Comparison of ENCODE assay signal across 12 mouse cellular contexts in the genomic region with DNA sequence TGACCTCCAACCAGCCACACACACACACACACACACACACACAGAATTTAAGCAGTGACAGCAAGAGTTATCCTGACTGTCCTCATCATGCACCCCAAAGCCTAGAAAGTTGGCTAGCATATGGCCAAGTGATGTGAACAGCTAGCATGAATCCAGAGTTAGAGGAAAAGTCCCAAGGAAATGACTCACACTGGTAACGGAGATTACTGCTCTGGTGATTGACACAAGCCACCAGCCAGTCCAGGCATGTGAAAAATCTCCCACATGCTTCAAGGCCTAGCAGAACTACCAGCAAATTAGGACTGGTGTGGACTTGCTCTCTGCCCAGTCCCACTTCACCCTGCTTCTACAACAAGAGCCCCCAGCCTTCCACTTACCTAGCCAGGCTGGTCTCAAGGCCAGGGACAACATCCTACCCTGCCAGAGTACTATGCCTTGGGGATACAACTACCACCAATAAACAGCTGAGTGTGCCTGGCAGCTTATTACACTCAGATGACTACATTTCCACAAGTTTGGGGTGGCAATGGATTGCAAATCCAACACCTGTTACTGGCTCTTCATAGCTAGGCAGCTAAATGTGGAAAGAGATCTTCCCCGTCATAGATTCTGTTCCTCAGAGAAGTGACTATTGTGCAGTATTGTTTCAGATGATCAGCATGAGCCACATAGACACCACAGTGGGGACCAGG. TPM values are rescaled to one million over a fixed set of nuclear protein-coding genes. Genes with fewer than 3 reads are reported as not detected.
DNase-seq lines count a peak whose midpoint lies in the region; ATAC-seq and TF ChIP-seq lines count a peak whose summit lies in the region.
"Had no signal": no experiment of that assay in that cellular context is flagged by ENCODE, and none has a peak within 500 bp of the region (broad histone marks: within the 10 kb centered on the region; RNA-seq: fewer than 3 reads in every experiment).

No protein-coding gene starts in this region.

- H3K4me3 ChIP-seq in intestine, embryonic 16.5 days (ENCODE audit: low read length): no peak overlapping the region
- no peak overlapping the region for H3K4me3 ChIP-seq in intestine, embryonic 15.5 days (replicated peaks)
- H3K4me3 ChIP-seq in megakaryocyte, embryonic 14.5 days (replicated peaks): peak overlapping the region; percentile 4
- no peak overlapping the region for H3K4me3 ChIP-seq in intestine, postnatal 0 days (ENCODE audit: low read depth, low read length)
- H3K4me3 ChIP-seq: kidney, embryonic 15.5 days had no signal

- H3K27ac ChIP-seq in intestine, embryonic 16.5 days (ENCODE audit: low read length): no peak overlapping the region
- no peak overlapping the region for H3K27ac ChIP-seq in intestine, embryonic 15.5 days
- H3K27ac ChIP-seq in intestine, postnatal 0 days (ENCODE audit: low read depth, low read length): no peak overlapping the region
- H3K27ac ChIP-seq: kidney, embryonic 15.5 days had no signal

- TF ChIP-seq CTCF in intestine, postnatal 0 days (IDR thresholded peaks at IDR 0.05; ENCODE audit: low read depth): no peak

- WGBS in intestine, embryonic 16.5 days: 63% methylated on average over 2 of the region's 2 CpGs
- WGBS in intestine, embryonic 15.5 days: 74% methylated on average over 2 of the region's 2 CpGs
- 57% methylated on average over 2 of the region's 2 CpGs for WGBS in intestine, postnatal 0 days

- peaks cover 47% of the 10 kb centered on the region for H3K4me1 ChIP-seq in intestine, embryonic 16.5 days (ENCODE audit: control insufficient read depth, insufficient read depth, low read length)
- peaks cover 38% of the 10 kb centered on the region for H3K4me1 ChIP-seq in intestine, embryonic 15.5 days (replicated peaks)
- H3K4me1 ChIP-seq in megakaryocyte, embryonic 14.5 days: peaks cover 91% of the 10 kb centered on the region
- peaks cover 23% of the 10 kb centered on the region for H3K4me1 ChIP-seq in intestine, postnatal 0 days (replicated peaks; ENCODE audit: control insufficient read depth, insufficient read depth, low read length)

- H3K9me3 ChIP-seq in intestine, embryonic 16.5 days (ENCODE audit: control insufficient read depth, low read length): no peaks in the 10 kb centered on the region
- H3K9me3 ChIP-seq in intestine, embryonic 15.5 days: no peaks in the 10 kb centered on the region
- no peaks in the 10 kb centered on the region for H3K9me3 ChIP-seq in megakaryocyte, embryonic 14.5 days
- H3K9me3 ChIP-seq in intestine, postnatal 0 days (ENCODE audit: control insufficient read depth): no peaks in the 10 kb centered on the region
- H3K9me3 ChIP-seq: kidney, embryonic 15.5 days had no signal

- peak; percentile 56 for DNase-seq in MN1 (ENCODE audit: low spot score)
- DNase-seq in kidney, adult 18-20 months: no peak
- DNase-seq: cerebellum, adult 18-20 months; layer of hippocampus, adult 9-11 months; liver had no signal

- no peak overlapping the region for H3K9ac ChIP-seq in intestine, embryonic 16.5 days (ENCODE audit: low read depth, low read length)
- no peak overlapping the region for H3K9ac ChIP-seq in intestine, embryonic 15.5 days
- no peak overlapping the region for H3K9ac ChIP-seq in intestine, postnatal 0 days (ENCODE audit: low read depth, low read length)
- H3K9ac ChIP-seq: kidney, embryonic 15.5 days had no signal

- H3K36me3 ChIP-seq in intestine, embryonic 16.5 days (ENCODE audit: control insufficient read depth, insufficient read depth, low read length): no peaks in the 10 kb centered on the region
- no peaks in the 10 kb centered on the region for H3K36me3 ChIP-seq in intestine, embryonic 15.5 days
- H3K36me3 ChIP-seq in megakaryocyte, embryonic 14.5 days (replicated peaks; ENCODE audit: low read length): peaks cover 30% of the 10 kb centered on the region
- no peaks in the 10 kb centered on the region for H3K36me3 ChIP-seq in intestine, postnatal 0 days (ENCODE audit: control insufficient read depth, insufficient read depth)
- H3K36me3 ChIP-seq: kidney, embryonic 15.5 days had no signal

- no peaks in the 10 kb centered on the region for H3K27me3 ChIP-seq in intestine, embryonic 16.5 days (replicated peaks; ENCODE audit: control insufficient read depth, insufficient read depth, low read length)
- no peaks in the 10 kb centered on the region for H3K27me3 ChIP-seq in intestine, embryonic 15.5 days (replicated peaks)
- H3K27me3 ChIP-seq in megakaryocyte, embryonic 14.5 days (replicated peaks): no peaks in the 10 kb centered on the region
- H3K27me3 ChIP-seq in intestine, postnatal 0 days (replicated peaks; ENCODE audit: control insufficient read depth, insufficient read depth, low read length): no peaks in the 10 kb centered on the region
- H3K27me3 ChIP-seq: kidney, embryonic 15.5 days had no signal

- 0 out of 2 replicates have a peak, but pooled peaks have one; percentile 18 for ATAC-seq in intestine, embryonic 16.5 days
- ATAC-seq in intestine, embryonic 15.5 days: no peak
- peak; percentile 55 for ATAC-seq in common myeloid progenitor, adult 5-6 weeks (replicated peaks; ENCODE audit: low read depth, poor library complexity, severe bottlenecking)
- ATAC-seq in intestine, postnatal 0 days: no peak
- ATAC-seq: forebrain, embryonic 16.5 days had no signal

- no peak overlapping the region for H3K4me2 ChIP-seq in intestine, embryonic 16.5 days (ENCODE audit: low read depth, low read length)
- no peak overlapping the region for H3K4me2 ChIP-seq in intestine, embryonic 15.5 days (replicated peaks)
- no peak overlapping the region for H3K4me2 ChIP-seq in intestine, postnatal 0 days (replicated peaks; ENCODE audit: low read depth)
- H3K4me2 ChIP-seq: kidney, embryonic 15.5 days had no signal

RNA-seq across cellular contexts. Expression of a gene that starts 35.5 kb away (rescaled TPM):
- 62.2 and 62.5 TPM in 2 replicates for polyA plus RNA-seq in intestine, embryonic 16.5 days (2015; fragmentation: Nextera tagmentation; extraction: Ambion mirVana)
- polyA plus RNA-seq in intestine, embryonic 15.5 days (2015; fragmentation: Nextera tagmentation; extraction: Ambion mirVana): 62.5 and 68.2 TPM in 2 replicates
- 158 and 202 TPM in 2 replicates for total RNA-seq in common myeloid progenitor, adult 5-6 weeks (2017)
- polyA plus RNA-seq in megakaryocyte, embryonic 14.5 days (2012; ENCODE audit: insufficient read depth, low replicate concordance): 29.7 and 39.7 TPM in 2 replicates
- 29.4 and 31.2 TPM in 2 replicates for polyA plus RNA-seq in intestine, postnatal 0 days (2015; fragmentation: Nextera tagmentation; extraction: Ambion mirVana)

Comparison
In these comparisons a context has a peak if more than half of its experiments do, and no peak if none do; other contexts are left out.
1. ATAC-seq: peak in intestine, embryonic 16.5 days (single experiment) and common myeloid progenitor, adult 5-6 weeks (single experiment); none in intestine, embryonic 15.5 days (single experiment) and intestine, postnatal 0 days (single experiment).